Mouse (Mus musculus): ENCODE measurements around the gene Xpo4. TPM values are rescaled to one million over a fixed set of nuclear protein-coding genes. Genes with fewer than 3 reads are reported as not detected.
"Not testable (repeated sequence)": the region's sequence is repeated elsewhere in the genome, so short reads cannot be mapped to it uniquely, and the experiment has no call there.

Xpo4 gene
- total and polyA plus RNA-seq, 2 experiments from 2014 or later = 6.5 to 26.0 TPM

GRCm38 (mm10) chr14:57663630-57664029, 1.6 kb downstream of the Xpo4 start:
- WGBS = 28% methylated on average over 1 of the region's 1 CpGs
- TF ChIP-seq EP300 (IDR thresholded peaks at IDR 0.05; ENCODE audit: low read depth) (no peak), CTCF (IDR thresholded peaks at IDR 0.05; ENCODE audit: low read depth) (no peak)
- no peaks in the 10 kb centered on the region for H3K9me3 ChIP-seq (replicated peaks; ENCODE audit: control insufficient read depth, low read length)
- H3K4me3 ChIP-seq (ENCODE audit: low read depth, low read length) = peak overlapping the region; percentile 76
- no peak overlapping the region for H3K27ac ChIP-seq (ENCODE audit: low read depth)
- no peaks in the 10 kb centered on the region; the same call in 1 of the 2 replicates for H3K4me1 ChIP-seq (ENCODE audit: control insufficient read depth, insufficient read depth)
- DNase-seq (ENCODE audit: low spot score) (no peak), ATAC-seq (ENCODE audit: insufficient read depth, low read depth) (no peak)
- H3K9ac ChIP-seq (replicated peaks; ENCODE audit: low read depth, low read length) = 0 out of 2 replicates have a peak overlapping the region, but pooled peaks have one; percentile 84
- H3K27me3 ChIP-seq (ENCODE audit: control insufficient read depth, insufficient read depth, low read length) = no peaks in the 10 kb centered on the region
- peak overlapping the region; percentile 65 for H3K4me2 ChIP-seq (ENCODE audit: low read depth, low read length)
- no peaks in the 10 kb centered on the region for H3K36me3 ChIP-seq (replicated peaks; ENCODE audit: control insufficient read depth, insufficient read depth, low read length)

- ATAC-seq (ENCODE audit: insufficient read depth, low read depth) = no peak
- WGBS = 94% methylated on average over 4 of the region's 4 CpGs
- TF ChIP-seq CTCF (IDR thresholded peaks at IDR 0.05; ENCODE audit: low read depth) (no peak), EP300 (IDR thresholded peaks at IDR 0.05; ENCODE audit: low read depth) (no peak)
Measured at GRCm38 (mm10) chr14:57658301-57658700, 6.9 kb downstream of the Xpo4 start.

GRCm38 (mm10) chr14:57657500-57657899, 7.7 kb downstream of the Xpo4 start:
- Histone ChIP-seq H3K9ac (replicated peaks; ENCODE audit: low read depth, low read length) (no peak overlapping the region), H3K9me3 (replicated peaks; ENCODE audit: control insufficient read depth, low read length) (no peaks in the 10 kb centered on the region), H3K4me2 (ENCODE audit: low read depth, low read length) (no peak overlapping the region), H3K27ac (ENCODE audit: low read depth) (no peak overlapping the region), H3K4me3 (ENCODE audit: low read depth, low read length) (no peak overlapping the region), H3K27me3 (ENCODE audit: control insufficient read depth, insufficient read depth, low read length) (no peaks in the 10 kb centered on the region), H3K36me3 (replicated peaks; ENCODE audit: control insufficient read depth, insufficient read depth, low read length) (no peaks in the 10 kb centered on the region), H3K4me1 (ENCODE audit: control insufficient read depth, insufficient read depth) (no peaks in the 10 kb centered on the region; the same call in 1 of the 2 replicates)
- TF ChIP-seq EP300 (IDR thresholded peaks at IDR 0.05; ENCODE audit: low read depth) = no peak
- no peak for TF ChIP-seq CTCF (IDR thresholded peaks at IDR 0.05; ENCODE audit: low read depth)
- DNase-seq (ENCODE audit: low spot score) (no peak), ATAC-seq (ENCODE audit: insufficient read depth, low read depth) (no peak)
- WGBS = 92% methylated on average over 2 of the region's 2 CpGs

More at GRCm38 (mm10) chr14:57658301-57658700, 6.9 kb downstream of the Xpo4 start:
- no peaks in the 10 kb centered on the region for H3K27me3 ChIP-seq (ENCODE audit: control insufficient read depth, insufficient read depth, low read length)
- H3K4me2 ChIP-seq (ENCODE audit: low read depth, low read length) = no peak overlapping the region
- no peak overlapping the region for H3K27ac ChIP-seq (ENCODE audit: low read depth)
- H3K36me3 ChIP-seq (replicated peaks; ENCODE audit: control insufficient read depth, insufficient read depth, low read length) = no peaks in the 10 kb centered on the region
- no peak for DNase-seq (ENCODE audit: low spot score)
- H3K9ac ChIP-seq (replicated peaks; ENCODE audit: low read depth, low read length) = no peak overlapping the region
- H3K9me3 ChIP-seq (replicated peaks; ENCODE audit: control insufficient read depth, low read length) = no peaks in the 10 kb centered on the region
- H3K4me1 ChIP-seq (ENCODE audit: control insufficient read depth, insufficient read depth) = no peaks in the 10 kb centered on the region
- no peak overlapping the region for H3K4me3 ChIP-seq (ENCODE audit: low read depth, low read length)

GRCm38 (mm10) chr14:57656519-57656918, 8.7 kb downstream of the Xpo4 start:
- H3K36me3 ChIP-seq (replicated peaks; ENCODE audit: control insufficient read depth, insufficient read depth, low read length); H3K4me3 ChIP-seq (ENCODE audit: low read depth, low read length); H3K4me1 ChIP-seq (ENCODE audit: control insufficient read depth, insufficient read depth); H3K9ac ChIP-seq (replicated peaks; ENCODE audit: low read depth, low read length); H3K9me3 ChIP-seq (replicated peaks; ENCODE audit: control insufficient read depth, low read length); ATAC-seq (ENCODE audit: insufficient read depth, low read depth); DNase-seq (ENCODE audit: low spot score); H3K27ac ChIP-seq (ENCODE audit: low read depth); H3K4me2 ChIP-seq (ENCODE audit: low read depth, low read length); H3K27me3 ChIP-seq (ENCODE audit: control insufficient read depth, insufficient read depth, low read length): not testable (repeated sequence)
- WGBS = 96% methylated on average over 3 of the region's 3 CpGs

GRCm38 (mm10) chr14:57649501-57649900, 15.7 kb downstream of the Xpo4 start:
- no peak for TF ChIP-seq EP300 (IDR thresholded peaks at IDR 0.05; ENCODE audit: low read depth)
- TF ChIP-seq CTCF (IDR thresholded peaks at IDR 0.05; ENCODE audit: low read depth) = peak; percentile 34
- Histone ChIP-seq H3K9me3 (replicated peaks; ENCODE audit: control insufficient read depth, low read length) (no peaks in the 10 kb centered on the region), H3K27me3 (ENCODE audit: control insufficient read depth, insufficient read depth, low read length) (no peaks in the 10 kb centered on the region), H3K4me3 (ENCODE audit: low read depth, low read length) (no peak overlapping the region), H3K27ac (ENCODE audit: low read depth) (no peak overlapping the region), H3K4me1 (ENCODE audit: control insufficient read depth, insufficient read depth) (no peaks in the 10 kb centered on the region; the same call in 1 of the 2 replicates), H3K9ac (replicated peaks; ENCODE audit: low read depth, low read length) (no peak overlapping the region), H3K4me2 (ENCODE audit: low read depth, low read length) (no peak overlapping the region), H3K36me3 (replicated peaks; ENCODE audit: control insufficient read depth, insufficient read depth, low read length) (peaks cover 3% of the 10 kb centered on the region; the same call in 1 of the 2 replicates)
- ATAC-seq (ENCODE audit: insufficient read depth, low read depth) = no peak
- no peak for DNase-seq (ENCODE audit: low spot score)

GRCm38 (mm10) chr14:57646155-57646554, 19.1 kb downstream of the Xpo4 start:
- 80% methylated on average over 4 of the region's 4 CpGs for WGBS
- Histone ChIP-seq H3K9me3 (replicated peaks; ENCODE audit: control insufficient read depth, low read length) (no peaks in the 10 kb centered on the region), H3K36me3 (replicated peaks; ENCODE audit: control insufficient read depth, insufficient read depth, low read length) (peaks cover 11% of the 10 kb centered on the region; the same call in 1 of the 2 replicates), H3K27ac (ENCODE audit: low read depth) (no peak overlapping the region), H3K4me1 (ENCODE audit: control insufficient read depth, insufficient read depth) (no peaks in the 10 kb centered on the region), H3K27me3 (ENCODE audit: control insufficient read depth, insufficient read depth, low read length) (no peaks in the 10 kb centered on the region), H3K9ac (replicated peaks; ENCODE audit: low read depth, low read length) (no peak overlapping the region), H3K4me2 (ENCODE audit: low read depth, low read length) (no peak overlapping the region), H3K4me3 (ENCODE audit: low read depth, low read length) (no peak overlapping the region)
- no peak for TF ChIP-seq EP300 (IDR thresholded peaks at IDR 0.05; ENCODE audit: low read depth)
- no peak for TF ChIP-seq CTCF (IDR thresholded peaks at IDR 0.05; ENCODE audit: low read depth)
- no peak for ATAC-seq (ENCODE audit: insufficient read depth, low read depth)
- no peak for DNase-seq (ENCODE audit: low spot score)

Measured in heart, postnatal 0 days (tissue).